Mouse (Mus musculus) heart, adult 9 months (tissue): ENCODE measurements around the gene Ndufs1.
"Not testable (repeated sequence)": the region's sequence is repeated elsewhere in the genome, so short reads cannot be mapped to it uniquely, and the experiment has no call there.

Source experiments
- DNase-seq, 2 experiments: peaks; one replicate each; pipeline ENCODE4 v3.0.0; 2022; ENCODE audit warnings: low spot score in 2 of 2

Ndufs1 gene

DNA sequence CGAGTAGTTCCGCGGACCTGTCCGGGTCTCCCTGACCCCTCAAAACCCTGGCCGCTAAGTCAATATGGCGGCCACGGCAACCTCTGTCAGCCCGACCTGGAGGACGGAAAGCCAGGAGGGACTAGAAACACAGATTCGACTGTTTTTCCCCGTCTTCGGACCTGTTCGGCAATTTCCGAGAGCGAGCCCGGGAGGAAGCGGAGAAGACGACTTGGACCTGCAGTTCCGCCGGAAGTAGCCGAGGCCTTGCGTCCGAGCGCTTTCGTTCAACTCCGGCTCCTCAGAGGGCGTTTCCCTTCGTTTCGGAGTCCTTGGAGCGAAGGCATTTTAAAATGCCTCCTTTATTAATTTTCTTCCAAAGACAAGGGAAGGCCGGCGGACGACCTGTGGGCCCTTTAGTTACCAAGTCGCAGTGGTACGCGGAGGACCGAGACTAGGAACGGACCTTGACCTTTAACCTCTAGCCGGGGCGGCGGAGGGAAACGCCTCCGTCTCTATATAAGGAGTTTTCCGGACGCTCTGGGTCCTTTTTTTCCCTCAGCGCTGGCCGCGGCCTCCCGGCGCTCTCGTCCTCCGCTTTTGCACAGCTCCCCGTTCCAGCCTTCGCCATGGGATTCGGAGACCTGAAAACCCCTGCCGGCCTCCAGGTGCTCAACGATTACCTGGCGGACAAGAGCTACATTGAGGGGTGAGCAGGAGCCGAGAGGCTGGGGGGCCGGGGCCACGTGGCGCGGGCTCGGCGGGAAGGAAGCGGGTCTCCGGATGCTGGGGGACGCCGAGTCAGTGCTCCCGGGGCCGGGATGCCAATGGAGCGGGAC, at the start of gene Ndufs1, which contains the start of gene Eef1b2:
Gene Ndufs1, minus strand, starts transcription at position 230 of the 818 bp plus-strand sequence.
Gene Eef1b2, plus strand, starts transcription at position 222 of the 818 bp plus-strand sequence.
- peak; percentile 95 to 98 for DNase-seq

DNA sequence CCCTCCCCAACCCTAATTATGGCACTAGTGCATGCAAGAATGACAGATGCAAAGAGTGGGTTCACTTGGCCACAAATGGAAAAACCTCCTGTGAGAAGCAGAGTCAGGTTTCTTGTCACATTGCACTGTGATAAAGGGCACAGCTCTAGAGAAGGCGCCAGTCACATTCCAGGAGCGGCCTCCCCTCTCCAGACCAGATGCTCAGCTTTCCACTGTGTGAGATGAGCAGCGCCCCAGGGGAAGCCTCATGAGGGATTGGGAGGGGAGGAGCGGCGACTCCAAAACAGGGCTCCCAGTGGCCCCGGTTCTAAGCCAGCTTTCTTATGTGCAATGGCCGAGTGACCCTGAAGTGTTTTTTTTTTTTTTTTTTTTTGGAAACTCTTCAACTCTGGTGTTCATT, 49.3 kb upstream of the Ndufs1 start:
- DNase-seq, result no peak

DNA sequence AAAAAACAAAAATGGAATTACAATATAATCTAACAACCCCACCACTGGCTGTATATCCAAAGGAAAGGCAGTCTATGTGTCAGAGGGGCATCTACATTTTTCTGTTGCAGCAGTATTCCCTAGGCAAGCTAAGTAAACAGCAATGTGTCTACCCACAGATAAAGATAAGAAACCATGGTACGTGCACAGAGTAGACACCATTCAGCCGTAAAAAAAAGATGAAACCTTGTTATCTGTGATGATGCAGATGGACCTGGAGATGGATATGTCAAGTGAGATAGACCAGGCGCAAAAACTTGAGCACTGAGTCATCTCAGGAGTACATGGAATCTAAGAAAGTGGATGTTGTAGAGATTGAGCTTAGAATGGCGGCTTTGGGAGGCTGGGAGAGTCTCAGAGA, 48.4 kb upstream of the Ndufs1 start:
- DNase-seq, result no peak

DNA sequence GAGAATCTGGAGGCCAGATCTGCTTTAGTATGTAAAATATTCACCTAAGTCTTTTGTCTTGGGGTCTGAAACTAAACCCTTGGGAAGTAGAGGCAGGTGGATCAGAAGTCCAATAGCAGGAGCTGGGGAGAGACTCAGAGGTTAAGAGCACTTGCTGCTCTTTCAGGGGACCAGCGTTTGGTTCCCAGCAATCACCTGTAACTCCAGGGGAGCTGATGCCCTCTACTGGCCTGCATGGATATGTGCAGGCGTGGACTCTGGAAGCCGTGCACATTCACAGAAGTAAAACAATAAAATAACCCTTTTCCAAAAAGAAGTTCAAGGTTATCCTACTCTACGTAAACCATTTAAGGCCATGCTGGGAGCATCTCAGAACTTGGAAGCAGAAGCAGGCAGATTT, 42.6 kb upstream of the Ndufs1 start:
- no peak for DNase-seq

DNA sequence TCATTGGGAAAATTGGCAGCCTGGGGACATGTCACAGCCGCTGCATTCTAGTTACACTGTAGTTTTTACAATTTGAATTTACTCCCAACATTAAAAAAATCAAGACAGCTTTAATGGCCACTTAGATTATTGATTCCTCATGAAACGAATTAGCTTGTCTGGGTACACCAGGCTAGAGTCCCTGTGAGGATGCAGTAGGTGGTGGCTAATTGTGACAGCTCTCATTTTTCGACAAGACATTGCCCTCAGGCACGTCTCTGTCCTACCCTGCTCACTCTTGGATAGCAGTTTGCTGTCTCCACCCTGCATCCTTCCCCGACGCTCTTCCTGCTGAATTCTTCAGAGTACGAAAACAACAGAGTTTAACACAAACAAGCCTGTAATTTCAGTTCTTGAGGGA, 38.0 kb upstream of the Ndufs1 start:
- DNase-seq, result no peak

DNA sequence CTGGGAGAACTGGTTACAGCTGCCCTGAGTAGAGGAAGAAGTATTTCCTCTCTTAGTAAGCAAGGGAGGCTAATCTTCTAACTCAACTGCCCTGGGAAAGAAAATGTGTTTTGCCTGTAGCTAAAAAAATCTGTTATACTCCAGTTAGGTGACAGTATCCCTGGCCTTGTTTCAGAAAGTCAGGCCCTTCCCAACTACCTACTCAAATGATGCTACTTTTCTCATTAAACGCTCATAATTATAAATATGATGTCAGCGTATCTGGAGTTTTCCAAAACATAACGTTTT, 37.6 kb upstream of the Ndufs1 start, which contains the start of gene Gpr1:
Gene Gpr1, minus strand, starts transcription at position 273 of the 288 bp plus-strand sequence.
- no peak for DNase-seq

DNA sequence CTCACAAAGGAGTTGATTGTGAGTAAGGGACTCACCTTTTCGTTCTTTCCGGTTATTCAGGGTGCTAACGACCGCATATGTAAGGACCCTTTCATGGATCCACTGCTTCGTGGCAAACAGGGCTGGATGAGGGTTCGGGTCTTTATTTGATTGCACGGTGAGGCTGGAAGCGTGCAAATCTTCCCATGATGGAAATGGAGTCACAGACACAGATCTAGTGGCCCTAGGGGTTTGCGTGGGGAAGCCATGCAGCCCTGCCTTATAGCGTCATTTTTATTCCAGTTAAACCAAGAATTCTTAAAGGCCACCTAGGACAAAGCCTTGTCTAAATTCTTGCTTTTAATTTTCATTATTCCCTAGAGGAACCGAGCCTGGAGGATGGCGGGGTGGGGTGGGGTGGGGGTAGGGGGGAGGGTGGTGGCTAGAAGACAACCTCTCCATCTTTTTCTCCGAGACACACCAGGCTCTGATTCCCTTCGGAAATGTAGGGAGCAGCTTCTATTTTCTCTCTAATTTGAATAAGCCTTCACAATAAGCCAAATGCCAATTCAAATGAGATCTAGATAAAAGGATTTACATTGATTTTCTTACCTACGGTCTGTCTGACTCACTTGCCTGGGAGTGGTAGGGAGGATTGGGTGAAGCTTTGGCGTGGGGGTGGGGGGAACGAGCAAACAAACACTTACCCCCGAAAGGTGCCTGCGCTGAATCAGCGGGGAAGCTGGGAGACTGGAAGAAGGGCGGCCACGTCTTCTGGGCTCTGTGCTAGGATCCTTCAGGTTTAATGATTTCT, 37.0 kb upstream of the Ndufs1 start:
- DNase-seq, result no peak

DNA sequence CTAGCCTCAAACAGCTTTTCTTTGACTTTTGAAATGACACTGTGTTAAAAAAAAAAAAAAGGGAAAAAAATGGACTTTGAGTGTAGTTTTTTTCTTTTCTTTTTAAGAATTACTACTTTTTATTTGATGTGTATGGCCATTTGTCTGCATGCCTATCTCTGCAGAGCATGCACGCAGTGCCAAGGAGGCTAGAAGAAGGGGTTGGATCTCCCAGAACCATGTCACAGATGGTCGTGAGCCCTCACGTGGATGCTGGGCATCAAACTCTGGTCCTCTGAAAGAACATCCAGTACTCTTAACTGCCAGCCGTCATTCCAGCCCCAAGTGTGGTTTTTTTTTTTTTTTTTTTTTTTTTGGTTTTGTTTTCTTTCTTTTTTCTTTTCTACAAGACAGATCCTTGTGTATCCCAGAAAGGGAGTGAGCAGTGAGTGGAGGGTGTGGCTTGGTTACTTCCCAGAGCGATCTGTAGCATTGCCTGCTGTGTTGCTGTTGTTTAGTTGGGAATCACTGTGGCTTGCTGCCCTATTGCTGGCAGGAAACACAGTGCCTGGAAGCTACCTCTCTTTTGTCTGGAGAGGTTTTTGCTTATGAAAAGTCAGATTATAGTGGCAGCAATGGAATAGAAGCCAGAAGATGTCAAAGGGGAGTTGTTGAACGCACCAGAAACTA, 33.4 kb upstream of the Ndufs1 start:
- DNase-seq, result no peak

DNA sequence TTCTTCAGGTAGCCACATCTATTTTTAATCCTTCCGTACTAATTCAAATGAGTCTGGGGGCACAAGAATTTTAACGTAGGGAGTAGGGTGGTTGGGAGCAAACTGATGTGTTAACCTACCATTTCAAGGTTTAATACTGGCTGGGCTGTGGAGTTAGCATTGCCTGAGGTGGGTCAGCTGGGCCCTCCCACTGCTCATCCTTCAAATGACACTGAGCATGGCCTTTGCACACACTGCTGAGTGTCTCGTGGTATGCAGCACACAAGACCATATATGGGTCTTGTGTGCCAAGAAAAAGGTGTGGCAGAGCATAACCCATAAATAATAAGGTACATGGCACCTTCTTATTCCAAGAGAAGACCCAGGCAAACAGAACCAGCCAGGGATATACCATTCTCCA, 31.0 kb upstream of the Ndufs1 start:
- no peak for DNase-seq

DNA sequence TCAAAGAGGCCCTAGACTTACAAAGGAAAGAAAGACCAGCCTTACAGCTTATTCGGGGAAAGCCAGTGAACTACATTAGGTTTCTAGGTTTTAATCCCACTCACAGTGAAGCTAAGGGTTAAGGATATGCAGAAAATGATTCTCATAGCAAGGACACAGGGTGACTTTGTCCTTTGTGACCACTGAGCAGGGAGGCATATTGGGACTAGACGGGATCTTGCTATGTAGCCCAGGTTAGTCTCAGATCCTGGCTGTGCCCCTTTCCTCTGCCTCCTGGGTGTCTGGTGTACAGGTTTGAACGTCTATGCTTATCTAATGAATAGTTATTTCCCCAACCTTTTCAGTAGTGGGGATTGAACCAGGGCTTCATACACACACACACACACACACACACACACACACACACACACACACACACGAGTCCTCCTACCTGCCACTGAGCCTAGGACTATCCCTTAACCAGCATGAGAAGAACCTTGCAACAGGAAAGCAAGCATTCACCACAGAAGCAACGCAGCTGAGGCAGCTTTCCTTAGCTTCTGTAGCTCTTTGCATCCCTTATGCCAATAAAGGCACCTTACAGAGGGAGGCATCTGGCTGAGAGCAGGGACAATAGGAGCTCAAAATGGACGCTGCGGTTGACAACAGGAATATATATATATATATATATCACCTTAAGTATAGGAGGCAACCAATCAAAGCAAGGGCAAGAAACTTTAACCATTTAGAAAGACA, 28.2 kb upstream of the Ndufs1 start:
- DNase-seq, result no peak

DNA sequence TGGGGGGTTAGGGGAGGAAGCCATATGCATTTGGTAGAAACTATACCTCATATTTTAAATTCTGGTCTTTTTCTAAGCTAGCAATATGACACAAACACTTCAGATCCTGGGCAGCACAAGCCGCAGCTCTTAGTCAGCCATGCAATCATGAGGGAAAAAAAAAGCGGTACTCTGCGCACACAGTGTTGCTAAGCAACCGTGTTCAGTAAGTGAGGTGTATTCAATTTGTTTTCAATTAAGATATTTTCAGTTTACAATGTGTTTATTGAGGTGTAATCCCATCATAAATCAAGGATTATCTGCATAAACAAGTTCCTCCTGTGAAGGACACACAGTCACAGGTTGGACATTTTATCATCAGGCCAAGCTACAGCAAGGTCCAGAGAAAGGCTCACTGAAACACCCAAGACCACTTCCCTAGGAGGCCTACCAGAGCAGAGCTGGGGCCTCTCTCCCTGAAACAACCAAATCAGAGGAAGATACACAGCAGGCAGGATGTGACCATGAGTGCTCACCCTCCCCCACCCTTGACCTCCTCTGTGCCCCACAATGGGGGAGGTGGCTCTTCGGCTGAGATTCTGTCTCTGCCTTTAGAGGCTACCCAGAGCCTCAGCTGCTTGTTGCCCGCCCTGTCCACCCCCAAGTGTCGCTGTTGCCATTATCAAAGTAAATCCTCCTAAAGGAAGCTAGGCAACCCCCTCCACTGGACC, 27.5 kb upstream of the Ndufs1 start:
- DNase-seq, result no peak

DNA sequence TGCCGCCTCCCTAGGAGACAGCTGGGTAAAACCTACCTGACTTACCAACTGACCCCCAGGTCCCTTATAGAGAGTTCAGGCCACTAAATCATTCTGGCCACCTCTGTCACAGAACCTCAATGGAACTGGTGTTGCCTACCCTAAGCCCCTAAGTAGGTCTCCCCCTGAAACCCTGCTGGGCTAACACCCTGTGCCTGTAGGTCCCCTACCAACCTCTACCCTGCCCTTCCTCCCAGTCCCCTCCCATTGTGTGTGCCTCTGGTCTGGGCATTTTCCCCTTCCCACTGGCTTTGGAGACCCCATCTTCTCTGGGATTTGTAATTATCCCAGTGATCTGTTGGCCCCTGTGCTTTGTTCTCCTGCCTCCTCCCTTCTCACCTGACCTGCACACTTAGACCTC, 26.8 kb upstream of the Ndufs1 start:
- no peak for DNase-seq

DNA sequence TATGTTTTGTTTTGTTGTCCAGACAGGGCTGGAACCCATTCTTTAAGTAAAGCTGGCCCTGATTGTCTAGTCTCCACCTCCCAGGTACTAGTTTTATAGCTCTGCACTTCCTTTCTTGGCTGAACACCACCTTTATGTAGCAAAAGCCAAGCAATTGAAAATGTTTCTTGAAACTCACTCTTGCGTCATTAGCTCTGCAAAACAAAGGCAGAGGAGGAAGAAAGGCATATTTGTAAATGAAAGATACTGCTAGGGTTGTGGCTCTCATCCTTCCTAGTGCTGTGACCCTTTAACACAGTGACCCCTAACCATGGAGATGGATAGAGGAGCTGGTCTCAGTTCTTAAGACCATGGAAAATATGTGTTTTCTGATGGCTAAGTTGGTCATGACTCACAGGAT, 25.0 kb upstream of the Ndufs1 start:
- DNase-seq, result no peak

DNA sequence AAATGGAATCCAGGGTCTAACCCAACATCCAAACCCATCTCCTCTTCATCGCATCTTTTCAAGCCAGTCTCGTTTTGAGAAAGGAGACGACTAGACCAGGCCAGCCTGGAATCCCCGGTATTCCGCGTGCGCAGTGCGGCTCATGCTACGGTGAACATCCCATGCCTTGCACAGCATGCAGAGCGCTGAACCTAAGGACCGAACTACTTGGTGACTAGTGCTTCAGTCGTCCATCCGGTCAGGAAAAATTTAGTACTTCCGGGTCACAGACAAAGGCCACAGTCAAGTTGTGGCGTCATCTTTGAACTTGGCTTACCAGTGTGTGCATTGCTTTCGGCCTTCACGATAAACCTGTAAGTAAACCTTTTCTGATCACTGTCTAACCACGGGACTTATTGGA, 23.7 kb upstream of the Ndufs1 start:
- no peak for DNase-seq

DNA sequence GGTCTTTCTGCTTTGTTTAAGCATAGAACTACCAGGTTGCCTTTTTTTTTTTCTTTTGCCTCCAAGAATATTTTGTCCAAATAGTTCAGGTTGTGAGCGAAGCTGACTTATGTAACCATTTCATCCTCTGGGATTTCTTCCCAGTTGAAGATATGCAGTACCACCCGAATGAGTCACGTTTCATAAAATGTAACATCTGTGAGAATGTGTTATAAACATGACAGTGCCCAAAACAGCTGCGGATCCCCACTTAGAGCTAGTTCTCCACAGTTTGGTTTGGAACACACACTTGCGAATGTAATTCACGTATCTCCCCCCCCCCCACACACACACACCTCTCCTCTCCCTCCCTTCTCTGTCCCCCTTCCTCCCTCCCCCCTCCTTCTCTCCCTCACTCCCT, 22.8 kb upstream of the Ndufs1 start:
- peak in 1 of 2 experiments; percentile 28 for DNase-seq

DNA sequence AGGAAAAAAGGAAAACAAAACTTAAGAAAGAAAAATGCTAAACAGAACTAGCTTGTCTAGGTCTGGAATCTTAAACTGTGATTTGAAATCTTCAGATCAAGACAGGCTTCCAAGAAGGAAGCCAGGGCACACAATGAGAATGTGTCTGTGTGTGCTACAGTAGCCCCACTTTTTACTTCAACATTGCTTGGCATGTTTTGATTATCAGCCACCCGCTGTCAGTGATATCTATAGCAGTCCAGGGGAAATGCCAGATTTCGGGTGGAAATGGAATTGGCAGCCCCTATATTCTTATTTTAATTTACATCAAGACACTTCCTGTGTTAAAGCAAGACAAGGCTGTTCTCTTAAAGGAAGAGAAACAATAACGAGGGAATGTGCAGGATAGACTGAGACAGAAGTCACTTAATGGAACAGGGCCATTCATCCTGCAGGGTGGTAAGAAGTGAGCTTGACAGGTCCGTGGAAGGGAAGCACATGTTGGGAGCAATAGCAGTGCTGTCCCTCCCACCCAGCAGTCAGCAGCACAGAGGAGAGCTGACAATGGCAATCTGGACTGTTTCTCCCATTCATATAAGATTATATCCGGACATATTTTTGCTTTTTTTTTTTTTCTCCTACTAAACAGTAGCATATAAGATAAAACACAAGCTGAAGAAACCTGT, 19.3 kb upstream of the Ndufs1 start:
- DNase-seq, result no peak

DNA sequence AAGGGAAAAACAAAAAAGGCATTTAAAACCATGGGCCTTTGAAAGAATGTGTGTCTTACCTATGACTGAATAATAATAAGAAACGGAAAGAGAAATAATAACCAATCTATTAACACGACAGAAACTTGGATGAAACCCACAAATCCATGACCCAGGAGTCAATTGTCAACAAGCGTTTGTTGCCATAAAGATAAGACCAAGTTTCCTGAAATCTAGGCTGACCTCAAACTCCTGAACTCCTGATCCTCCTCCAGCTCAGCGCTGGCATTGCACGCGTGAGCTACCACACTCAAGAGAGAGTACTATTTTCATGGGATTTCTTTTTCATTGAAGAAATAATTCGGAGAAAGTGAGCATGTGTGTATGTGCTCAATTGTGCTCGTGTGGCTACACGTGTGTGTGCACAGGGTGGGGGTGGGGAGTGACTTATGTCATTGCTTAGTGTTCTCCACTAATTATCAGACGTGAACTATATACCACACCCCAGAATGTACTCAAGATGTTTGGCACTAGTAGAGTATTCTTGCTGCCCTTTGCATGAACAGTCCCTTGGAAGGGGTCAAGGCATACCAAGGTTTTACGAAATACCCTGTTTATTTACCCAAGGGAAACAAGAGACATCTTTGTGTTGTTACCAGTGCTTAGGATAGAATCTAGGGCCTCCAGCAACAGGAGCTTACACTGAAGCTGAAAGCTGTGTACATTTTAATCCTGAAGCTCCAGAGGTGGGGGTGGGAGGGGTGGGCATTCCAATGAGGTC, 15.9 kb upstream of the Ndufs1 start:
- no peak for DNase-seq

DNA sequence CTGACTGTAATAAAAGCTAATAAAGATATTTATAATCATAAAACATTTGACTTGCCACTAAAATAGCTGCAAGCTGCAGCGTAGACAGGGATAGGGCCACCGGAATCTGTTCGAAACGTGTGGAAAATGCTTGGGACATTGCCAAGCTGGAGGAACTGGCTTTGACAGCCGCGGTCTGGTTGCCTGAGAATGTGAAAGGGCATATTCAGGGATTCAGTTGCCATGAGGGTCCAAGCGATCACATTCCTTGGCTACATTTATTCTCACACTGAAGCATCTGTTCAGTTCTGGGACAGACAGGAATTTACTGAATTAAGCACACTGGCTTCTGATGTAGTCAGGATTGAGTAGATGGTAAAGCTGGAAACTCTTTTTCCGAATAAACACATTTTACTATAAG, 14.2 kb upstream of the Ndufs1 start:
- DNase-seq, result no peak

DNA sequence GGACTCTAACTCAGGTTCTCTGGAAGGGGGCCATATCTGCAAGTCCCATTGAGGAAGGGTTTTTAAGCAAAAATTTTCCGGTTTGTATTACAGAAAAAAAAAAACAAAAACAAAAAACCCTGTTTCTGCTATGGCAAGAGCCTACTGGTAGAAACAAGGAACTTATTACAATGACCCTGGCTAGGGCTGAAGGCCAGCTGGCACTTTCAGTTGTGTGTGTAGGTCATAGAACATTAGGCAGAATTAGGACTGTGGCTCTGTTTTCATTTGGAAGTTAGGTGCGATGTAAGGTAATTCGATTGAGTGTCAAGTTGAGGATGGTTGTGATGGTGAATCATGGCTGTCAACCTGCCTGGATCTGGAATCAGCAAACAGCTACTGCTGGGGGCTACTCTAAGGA, 11.9 kb upstream of the Ndufs1 start:
- no peak for DNase-seq

DNA sequence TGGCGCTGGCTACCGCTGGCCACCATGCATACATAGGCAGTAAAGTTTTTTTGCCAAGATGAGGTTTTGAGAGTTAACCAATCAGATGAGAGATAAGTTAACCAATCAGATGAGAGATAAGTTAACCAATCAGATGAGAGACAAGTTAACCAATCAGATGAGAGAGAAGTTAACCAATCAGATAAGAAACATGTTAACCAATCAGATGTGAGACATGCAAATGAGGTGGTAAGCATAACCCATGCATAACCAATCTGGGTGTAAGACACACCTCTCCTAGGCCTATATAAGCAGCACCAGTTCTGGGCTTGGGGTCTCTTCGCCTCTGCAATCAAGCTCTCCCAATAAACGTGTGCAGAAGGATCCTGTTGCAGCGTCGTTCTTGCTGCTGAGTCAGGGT, 8.8 kb upstream of the Ndufs1 start:
- not testable (repeated sequence) for DNase-seq
